Mouse (Mus musculus): ENCODE data around the gene Gm49450. TPM values are rescaled to one million over a fixed set of nuclear protein-coding genes. Genes with fewer than 3 reads are reported as not detected.

Gene Gm49450
- polyA plus RNA-seq, 2 experiments: 0.15 TPM; not detected in 1

DNA sequence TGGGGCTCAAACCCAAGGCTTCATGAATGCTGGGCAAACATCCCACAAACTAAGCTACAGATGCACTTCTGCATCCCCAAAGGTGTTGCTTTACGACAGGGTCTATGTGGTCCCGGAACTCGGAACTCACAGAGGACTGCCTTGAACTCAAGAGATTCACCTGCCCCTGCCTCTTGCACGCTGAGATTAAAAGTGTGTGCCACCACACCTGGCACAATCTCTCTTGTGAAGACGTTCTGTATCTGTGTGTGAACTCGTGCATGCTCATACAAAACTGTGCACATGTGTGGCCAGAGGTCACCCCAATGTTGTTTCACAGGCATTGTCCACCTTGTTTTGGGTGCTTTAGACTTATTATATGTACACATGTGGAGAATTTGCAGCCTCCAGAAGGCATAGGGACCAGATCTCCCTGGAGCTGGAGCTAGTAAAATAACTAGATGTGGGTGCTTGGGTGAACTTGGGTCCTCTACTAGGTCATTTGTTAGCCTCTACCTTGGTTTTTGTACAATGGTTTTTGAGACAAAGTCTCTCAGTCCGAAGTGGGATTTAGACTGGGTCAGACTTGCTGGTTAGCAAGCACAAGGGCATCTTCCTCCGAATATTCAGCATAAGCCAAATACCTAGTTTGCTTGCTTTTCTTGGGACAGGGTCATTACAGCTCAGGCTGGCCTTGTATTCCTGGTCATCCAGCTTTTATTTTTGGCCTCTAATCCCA, 23.2 kb downstream of the Gm49450 start:
- no peak overlapping the region for H3K9ac ChIP-seq (replicated peaks)
- no peak overlapping the region for H3K4me2 ChIP-seq (ENCODE audit: low read depth)
- no peaks in the 10 kb centered on the region for H3K9me3 ChIP-seq (ENCODE audit: control insufficient read depth, low read length)
- peaks cover 19% of the 10 kb centered on the region for H3K36me3 ChIP-seq (replicated peaks; ENCODE audit: control insufficient read depth, insufficient read depth, low read depth)
- TF ChIP-seq EP300 (IDR thresholded peaks at IDR 0.05; ENCODE audit: low read depth) (no peak), CTCF (IDR thresholded peaks at IDR 0.05; ENCODE audit: low read depth) (no peak)
- DNase-seq (ENCODE audit: low read depth in 3 of 3, low spot score in 3 of 3) (no peak), ATAC-seq (ENCODE audit: insufficient read depth) (no peak)
- H3K4me3 ChIP-seq (ENCODE audit: insufficient read depth in 1 of 2, low read depth in 2 of 2, low read length in 2 of 2): no peak overlapping the region
- peaks cover 3 to 4% of the 10 kb centered on the region in 2 experiments; a peak in 3 of 4 replicates for H3K4me1 ChIP-seq (replicated peaks; ENCODE audit: control insufficient read depth in 2 of 2, insufficient read depth in 2 of 2, low read length in 1 of 2)
- WGBS (ENCODE audit: insufficient replicate concordance): 35% methylated on average over 8 of the region's 8 CpGs
- H3K27ac ChIP-seq: no peak overlapping the region; the same call in 1 of the 2 replicates
- no peaks in the 10 kb centered on the region for H3K27me3 ChIP-seq (ENCODE audit: control insufficient read depth, insufficient read depth, low read length)

DNA sequence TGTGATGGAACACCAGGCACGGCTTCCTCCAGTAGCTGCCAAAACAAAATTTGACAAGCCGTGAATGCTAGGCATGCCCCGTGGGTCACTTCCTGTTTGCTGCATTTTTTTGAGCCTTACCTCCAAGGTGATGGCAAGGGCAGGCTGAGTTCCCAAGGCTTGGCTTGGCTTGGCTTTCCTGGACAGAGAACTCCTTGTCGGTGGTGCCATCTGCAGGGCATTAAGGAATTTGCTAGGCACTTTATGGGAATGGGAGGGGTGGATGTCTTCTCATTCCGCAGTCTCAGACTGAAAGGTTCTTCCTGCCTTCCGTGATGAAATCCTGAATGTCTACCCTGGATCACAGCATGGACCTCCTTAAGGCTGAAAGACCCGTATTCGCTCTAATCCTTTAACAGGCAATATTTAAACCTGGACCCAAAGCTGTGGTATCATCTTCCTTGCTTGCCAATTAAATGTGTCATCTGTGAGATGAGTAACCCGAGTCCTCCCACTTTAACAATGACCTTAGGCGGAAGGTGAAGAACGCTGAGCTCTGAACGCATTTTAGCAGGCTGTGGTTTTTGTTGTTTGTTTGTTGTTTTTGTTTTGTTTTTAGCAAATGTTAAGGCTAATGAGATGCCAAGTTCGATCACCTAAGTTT, 24.6 kb downstream of the Gm49450 start:
- ATAC-seq (ENCODE audit: insufficient read depth): no peak
- Histone ChIP-seq H3K27ac (no peak overlapping the region), H3K9ac (replicated peaks) (no peak overlapping the region), H3K4me1 (replicated peaks; ENCODE audit: control insufficient read depth in 2 of 2, insufficient read depth in 2 of 2, low read length in 1 of 2) (peaks cover 0 to 4% of the 10 kb centered on the region in 2 experiments; a peak in 1 of 4 replicates), H3K9me3 (ENCODE audit: control insufficient read depth, low read length) (no peaks in the 10 kb centered on the region), H3K27me3 (ENCODE audit: control insufficient read depth, insufficient read depth, low read length) (no peaks in the 10 kb centered on the region), H3K4me2 (ENCODE audit: low read depth) (no peak overlapping the region), H3K4me3 (ENCODE audit: insufficient read depth in 1 of 2, low read depth in 2 of 2, low read length in 2 of 2) (no peak overlapping the region), H3K36me3 (replicated peaks; ENCODE audit: control insufficient read depth, insufficient read depth, low read depth) (peaks cover 19% of the 10 kb centered on the region)
- 15% methylated on average over 13 of the region's 13 CpGs for WGBS (ENCODE audit: insufficient replicate concordance)
- TF ChIP-seq EP300 (IDR thresholded peaks at IDR 0.05; ENCODE audit: low read depth) (no peak), CTCF (IDR thresholded peaks at IDR 0.05; ENCODE audit: low read depth) (peak; percentile 75)
- DNase-seq (ENCODE audit: low read depth in 3 of 3, low spot score in 3 of 3): no peak

DNA sequence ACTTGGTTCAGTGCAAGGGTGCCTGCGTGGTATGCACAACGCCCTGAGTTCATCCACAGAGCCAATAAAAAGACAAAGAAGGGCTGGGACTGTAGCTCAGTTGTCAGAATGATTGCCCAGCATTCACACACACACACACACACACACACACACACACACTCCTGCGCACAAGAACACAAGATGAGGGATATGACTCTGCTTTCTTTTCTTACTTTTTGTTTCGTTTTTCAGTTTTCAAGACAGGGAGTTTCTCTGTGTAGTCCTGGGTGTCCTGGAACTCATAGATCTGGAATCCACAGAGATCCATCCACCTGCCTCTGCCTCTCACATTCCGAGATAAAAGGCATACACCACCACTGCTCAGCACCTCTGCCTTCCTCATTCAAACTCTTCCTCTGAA, 25.8 kb downstream of the Gm49450 start:
- ATAC-seq (ENCODE audit: insufficient read depth) (no peak), DNase-seq (ENCODE audit: low read depth in 3 of 3, low spot score in 3 of 3) (no peak)
- Histone ChIP-seq H3K9ac (replicated peaks) (no peak overlapping the region), H3K27ac (no peak overlapping the region), H3K4me1 (replicated peaks; ENCODE audit: control insufficient read depth in 2 of 2, insufficient read depth in 2 of 2, low read length in 1 of 2) (peaks cover 0 to 7% of the 10 kb centered on the region in 2 experiments; a peak in 2 of 4 replicates), H3K9me3 (ENCODE audit: control insufficient read depth, low read length) (no peaks in the 10 kb centered on the region), H3K36me3 (replicated peaks; ENCODE audit: control insufficient read depth, insufficient read depth, low read depth) (peaks cover 13% of the 10 kb centered on the region), H3K27me3 (ENCODE audit: control insufficient read depth, insufficient read depth, low read length) (no peaks in the 10 kb centered on the region), H3K4me3 (ENCODE audit: insufficient read depth in 1 of 2, low read depth in 2 of 2, low read length in 2 of 2) (no peak overlapping the region), H3K4me2 (ENCODE audit: low read depth) (no peak overlapping the region)
- no peak for TF ChIP-seq EP300 (IDR thresholded peaks at IDR 0.05; ENCODE audit: low read depth)
- TF ChIP-seq CTCF (IDR thresholded peaks at IDR 0.05; ENCODE audit: low read depth): no peak
- WGBS (ENCODE audit: insufficient replicate concordance): 71% methylated on average over 5 of the region's 5 CpGs

DNA sequence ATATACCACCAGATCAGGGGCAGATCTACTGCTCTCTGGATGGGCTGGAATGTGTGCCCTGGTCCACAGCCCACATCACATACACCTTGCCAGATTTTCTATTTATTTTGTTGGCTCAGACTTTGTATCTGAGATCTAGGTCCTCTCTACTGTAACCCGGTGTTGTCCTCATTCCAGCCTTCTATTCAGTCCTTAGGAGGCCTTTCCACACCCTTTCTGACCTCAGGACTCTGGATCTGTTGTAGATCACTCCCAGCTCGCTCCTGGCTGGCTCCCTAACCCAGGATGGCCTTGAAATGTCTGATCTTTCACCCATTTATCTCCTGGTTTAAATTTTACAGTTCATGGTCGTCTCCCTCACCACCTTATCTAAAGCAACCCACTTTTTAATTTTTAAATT, 28.7 kb downstream of the Gm49450 start:
- Histone ChIP-seq H3K9ac (replicated peaks) (no peak overlapping the region), H3K9me3 (ENCODE audit: control insufficient read depth, low read length) (no peaks in the 10 kb centered on the region), H3K36me3 (replicated peaks; ENCODE audit: control insufficient read depth, insufficient read depth, low read depth) (no peaks in the 10 kb centered on the region), H3K4me2 (ENCODE audit: low read depth) (no peak overlapping the region), H3K4me3 (ENCODE audit: insufficient read depth in 1 of 2, low read depth in 2 of 2, low read length in 2 of 2) (no peak overlapping the region), H3K27me3 (ENCODE audit: control insufficient read depth, insufficient read depth, low read length) (no peaks in the 10 kb centered on the region), H3K27ac (no peak overlapping the region), H3K4me1 (replicated peaks; ENCODE audit: control insufficient read depth in 2 of 2, insufficient read depth in 2 of 2, low read length in 1 of 2) (peaks cover 0 to 7% of the 10 kb centered on the region in 2 experiments; a peak in 1 of 4 replicates)
- TF ChIP-seq CTCF (IDR thresholded peaks at IDR 0.05; ENCODE audit: low read depth) (no peak), EP300 (IDR thresholded peaks at IDR 0.05; ENCODE audit: low read depth) (no peak)
- ATAC-seq (ENCODE audit: insufficient read depth): no peak
- 42% methylated on average over 3 of the region's 3 CpGs for WGBS (ENCODE audit: insufficient replicate concordance)
- DNase-seq (ENCODE audit: low read depth in 3 of 3, low spot score in 3 of 3): no peak

DNA sequence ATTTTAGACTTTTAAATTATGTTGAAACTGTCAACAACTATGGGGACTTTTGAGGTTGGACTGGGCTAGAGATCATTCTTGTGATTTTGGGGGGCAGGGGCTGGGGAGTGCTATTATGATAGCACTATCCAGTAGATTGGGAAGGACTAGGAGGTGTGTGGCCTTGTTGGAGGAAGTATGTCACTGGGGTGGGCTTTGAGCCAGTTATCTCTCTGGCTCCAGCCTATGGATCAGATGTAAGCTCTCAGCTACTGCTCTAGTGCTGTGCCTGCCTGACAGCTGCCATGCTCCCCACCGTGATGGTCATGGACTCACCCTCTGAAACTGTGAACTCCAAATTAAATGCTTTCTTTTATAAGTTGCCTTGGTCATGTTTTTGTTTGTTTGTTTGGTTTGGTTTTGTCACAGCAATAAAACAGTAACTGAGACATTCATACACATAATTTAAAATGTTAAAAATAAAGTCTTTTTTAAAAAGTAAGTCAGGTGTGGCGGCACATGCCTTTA, 30.3 kb downstream of the Gm49450 start:
- H3K4me2 ChIP-seq (ENCODE audit: low read depth): no peak overlapping the region
- WGBS (ENCODE audit: insufficient replicate concordance): 59% methylated on average over 2 of the region's 2 CpGs
- ATAC-seq (ENCODE audit: insufficient read depth) (no peak), DNase-seq (ENCODE audit: low read depth in 3 of 3, low spot score in 3 of 3) (no peak)
- H3K9me3 ChIP-seq (ENCODE audit: control insufficient read depth, low read length): no peaks in the 10 kb centered on the region
- TF ChIP-seq CTCF (IDR thresholded peaks at IDR 0.05; ENCODE audit: low read depth) (no peak), EP300 (IDR thresholded peaks at IDR 0.05; ENCODE audit: low read depth) (no peak)
- H3K4me1 ChIP-seq (replicated peaks; ENCODE audit: control insufficient read depth in 2 of 2, insufficient read depth in 2 of 2, low read length in 1 of 2): peaks cover 4 to 7% of the 10 kb centered on the region in 2 experiments; a peak in 3 of 4 replicates
- no peak overlapping the region for H3K27ac ChIP-seq
- H3K9ac ChIP-seq (replicated peaks): no peak overlapping the region
- H3K27me3 ChIP-seq (ENCODE audit: control insufficient read depth, insufficient read depth, low read length): no peaks in the 10 kb centered on the region
- H3K36me3 ChIP-seq (replicated peaks; ENCODE audit: control insufficient read depth, insufficient read depth, low read depth): no peaks in the 10 kb centered on the region
- H3K4me3 ChIP-seq (ENCODE audit: insufficient read depth in 1 of 2, low read depth in 2 of 2, low read length in 2 of 2): no peak overlapping the region

Data from liver, embryonic 14.5 days (tissue).